Mouse (Mus musculus): ENCODE measurements at regions not wholly inside any gene's neighbourhood (a gene's known extent, or its start where the extent isn't known, plus 50 kb on each side); places are given as distances from the start of the nearest gene placed in this dataset.
A peak's percentile ranks its signal among the peaks of the same experiment; 100 is the strongest.
"Not testable (repeated sequence)": the region's sequence is repeated elsewhere in the genome, so short reads cannot be mapped to it uniquely, and the experiment has no call there.

DNA sequence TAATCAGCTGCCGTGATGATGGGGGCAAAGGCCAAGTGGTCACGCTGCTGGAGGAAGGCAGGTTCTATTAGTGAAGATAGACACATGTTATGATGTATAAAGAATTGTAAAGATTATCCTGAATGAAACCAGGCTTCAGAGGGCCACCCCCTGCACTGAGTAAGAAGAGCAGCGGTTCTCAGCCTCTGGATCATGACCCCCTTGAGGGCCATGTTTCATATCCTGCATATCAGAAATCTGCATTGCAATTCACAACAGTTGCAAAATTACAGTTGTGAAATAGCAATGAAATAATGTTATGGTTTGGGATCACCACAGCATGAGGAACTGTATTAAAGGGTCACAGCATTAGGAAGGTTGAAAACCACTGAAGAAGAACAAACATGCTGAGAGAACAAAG, 162.5 kb upstream of the Zranb2 start:
- no peak for DNase-seq (ENCODE audit: low spot score)

DNA sequence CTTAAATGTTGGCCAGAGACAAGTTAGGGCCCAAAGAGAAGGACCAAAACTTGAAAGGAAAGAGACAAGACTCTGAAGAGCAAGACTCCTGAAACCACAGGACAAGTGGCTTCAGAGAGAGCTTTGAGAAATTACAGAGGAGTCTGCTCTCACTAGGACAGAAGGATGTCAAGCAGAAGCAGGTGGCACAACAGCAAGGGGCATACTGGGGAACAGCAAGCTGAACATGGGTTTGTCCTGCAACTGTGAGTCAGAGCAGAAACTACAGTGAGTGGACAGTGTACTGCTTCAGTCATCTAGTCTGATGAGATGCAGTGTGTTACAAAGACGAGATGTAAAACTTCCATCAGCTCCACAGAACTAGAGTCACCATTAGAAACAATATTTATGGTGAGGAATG, 160.6 kb upstream of the Zranb2 start:
- no peak for DNase-seq (ENCODE audit: low spot score)

DNA sequence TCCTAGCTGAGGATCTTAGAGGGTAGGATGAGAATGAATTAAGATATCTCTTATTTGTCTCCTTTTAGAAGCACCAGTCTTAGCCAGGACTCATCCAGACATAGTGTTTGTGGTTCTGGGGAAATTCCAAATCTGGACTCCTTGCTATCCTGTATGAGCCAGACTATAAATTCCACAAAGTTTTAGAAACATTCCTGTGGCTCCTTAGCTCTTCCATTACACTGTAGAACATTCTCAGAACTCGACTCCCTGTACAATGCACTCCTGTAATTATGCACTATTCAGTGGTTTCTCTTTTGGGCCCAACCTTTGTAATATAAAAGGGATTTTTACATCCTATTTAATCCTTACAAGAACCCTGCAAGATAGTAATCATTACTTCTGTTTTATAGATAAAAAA, 159.8 kb upstream of the Zranb2 start:
- no peak for DNase-seq (ENCODE audit: low spot score)

DNA sequence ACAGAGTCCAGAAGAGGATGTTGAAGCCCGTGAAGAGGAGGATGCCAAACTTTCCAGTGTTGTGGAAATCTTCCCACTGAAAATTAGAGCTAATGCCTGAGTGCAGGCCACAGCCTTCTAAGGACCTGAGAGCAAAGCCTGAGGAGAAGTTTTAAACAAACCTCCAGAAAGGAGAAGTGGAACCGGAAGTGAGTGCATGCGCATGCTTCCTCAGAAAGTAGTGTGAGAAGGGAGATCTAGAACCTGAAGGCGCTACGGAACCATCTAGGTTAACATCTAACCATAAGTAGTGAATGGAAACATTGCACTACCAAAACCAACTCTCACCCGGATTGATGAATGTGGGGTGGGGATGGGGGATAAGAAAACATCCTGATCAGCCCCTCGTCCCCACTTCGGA, 156.4 kb upstream of the Zranb2 start:
- no peak for DNase-seq (ENCODE audit: low spot score)

DNA sequence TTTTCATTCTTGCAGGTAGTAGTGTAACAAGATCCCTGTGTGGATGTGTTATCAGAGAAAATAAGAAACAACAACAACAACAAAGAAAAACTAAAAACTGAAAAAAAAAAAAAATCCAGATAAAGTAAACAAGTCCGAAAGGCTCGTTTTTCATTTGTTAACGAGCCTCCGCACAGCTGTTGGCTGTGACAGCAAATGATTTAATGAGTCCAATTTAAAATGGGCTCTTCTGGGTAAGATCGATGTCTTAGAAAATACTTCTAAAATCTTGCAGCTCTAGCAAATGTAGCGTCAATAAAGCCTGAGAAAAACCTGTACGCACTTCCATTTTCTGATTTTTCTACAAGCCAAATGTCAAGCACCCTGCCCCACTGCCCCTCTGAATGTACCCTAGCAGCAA, 155.8 kb upstream of the Zranb2 start:
- DNase-seq (ENCODE audit: low spot score) = no peak

DNA sequence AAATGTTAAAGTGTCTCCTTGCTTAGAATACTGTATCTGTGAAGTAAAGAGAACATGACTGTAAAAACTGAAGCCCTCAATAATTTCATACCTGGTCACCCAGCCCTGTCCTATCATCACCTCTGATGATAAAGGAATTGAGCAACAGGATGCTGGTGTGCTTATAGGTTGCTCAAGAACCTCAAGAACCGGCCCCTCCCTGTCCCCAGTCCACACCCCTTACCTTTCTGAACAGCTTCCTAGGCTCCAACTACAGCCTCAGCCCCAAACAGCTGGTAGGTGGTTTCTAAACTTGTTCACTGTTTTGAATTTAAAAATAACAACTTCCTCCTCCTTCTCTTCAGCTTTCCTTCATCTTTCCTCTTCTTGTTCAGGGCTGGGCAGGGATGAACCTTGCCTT, 142.1 kb upstream of the Zranb2 start:
- DNase-seq (ENCODE audit: low spot score) = no peak

DNA sequence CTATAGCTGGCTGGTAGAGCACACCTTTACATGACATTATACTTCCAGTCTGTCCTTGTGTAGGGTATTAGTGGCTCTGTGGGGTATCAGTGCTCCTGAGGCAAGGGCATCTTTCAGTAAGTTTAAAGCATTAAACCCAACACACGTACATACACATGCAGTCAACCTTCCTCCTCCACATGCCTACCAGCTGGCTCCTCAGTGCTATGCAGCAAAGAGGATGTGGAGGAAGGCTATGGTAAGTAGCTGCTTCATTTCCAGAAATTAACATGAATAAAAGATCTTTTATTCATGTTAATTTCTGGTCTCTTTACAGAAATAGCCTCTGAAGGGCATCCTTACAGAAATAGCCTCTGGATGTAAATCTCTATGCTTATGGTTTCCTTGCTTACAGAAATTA, 140.1 kb upstream of the Zranb2 start:
- no peak for DNase-seq (ENCODE audit: low spot score)

DNA sequence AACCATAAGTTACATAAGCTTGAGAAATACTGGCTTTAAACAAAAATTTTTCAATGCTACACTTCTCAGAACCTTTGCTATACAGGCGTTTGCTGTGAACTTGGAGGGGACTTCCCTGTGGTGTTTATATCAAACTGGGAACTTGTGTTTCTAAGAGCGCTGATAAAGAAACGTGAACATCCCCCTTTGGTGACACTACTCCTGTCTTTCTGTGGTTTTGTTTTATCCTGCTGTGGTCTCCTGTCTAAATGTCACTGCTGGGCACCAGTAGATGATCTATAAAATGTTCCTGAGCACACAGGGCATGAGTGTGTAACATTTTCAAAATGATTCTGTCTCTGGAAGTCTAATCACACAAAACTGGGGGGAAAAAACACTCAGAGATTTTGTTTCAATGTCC, 134.1 kb upstream of the Zranb2 start:
- DNase-seq (ENCODE audit: low spot score) = no peak

DNA sequence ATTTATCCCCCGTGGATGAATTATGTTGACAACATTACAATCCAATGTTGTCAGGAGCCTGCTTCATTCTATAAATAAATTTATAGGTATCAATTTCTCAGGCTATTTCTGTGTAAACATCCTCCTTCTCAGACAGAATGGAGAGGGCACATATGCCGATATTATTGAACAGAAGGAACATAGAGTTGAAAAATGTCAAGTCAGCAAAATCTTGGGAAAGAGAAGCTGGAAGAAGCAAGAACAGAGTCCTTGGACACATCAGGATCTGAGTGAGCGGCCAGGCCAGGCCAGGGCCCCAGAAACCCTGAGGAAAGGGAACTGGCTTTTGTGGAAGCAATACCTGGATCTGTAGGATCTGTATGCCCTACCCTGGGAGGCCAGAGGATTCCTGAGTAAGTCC, 129.9 kb upstream of the Zranb2 start:
- no peak for DNase-seq (ENCODE audit: low spot score)

DNA sequence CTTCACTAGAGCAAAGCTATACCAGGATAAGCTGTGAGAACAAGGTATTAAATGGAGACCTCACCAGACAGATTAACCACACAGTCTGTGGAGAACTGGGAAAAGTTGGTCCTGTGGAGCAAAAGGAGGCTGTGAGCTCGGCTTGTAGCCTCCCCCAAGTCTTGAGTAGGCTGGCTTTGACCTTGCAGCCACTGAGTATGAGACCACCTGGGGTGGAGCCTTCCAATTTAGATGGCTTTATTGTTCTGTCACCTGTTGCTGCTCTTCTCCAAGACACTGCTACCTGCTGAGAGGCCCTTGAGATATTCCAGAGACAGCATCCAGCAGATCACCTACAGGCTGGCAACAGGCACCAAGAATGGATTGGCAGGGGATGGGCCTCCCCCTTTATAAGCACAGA, 110.5 kb upstream of the Zranb2 start:
- not testable (repeated sequence) for DNase-seq (ENCODE audit: low spot score)

DNA sequence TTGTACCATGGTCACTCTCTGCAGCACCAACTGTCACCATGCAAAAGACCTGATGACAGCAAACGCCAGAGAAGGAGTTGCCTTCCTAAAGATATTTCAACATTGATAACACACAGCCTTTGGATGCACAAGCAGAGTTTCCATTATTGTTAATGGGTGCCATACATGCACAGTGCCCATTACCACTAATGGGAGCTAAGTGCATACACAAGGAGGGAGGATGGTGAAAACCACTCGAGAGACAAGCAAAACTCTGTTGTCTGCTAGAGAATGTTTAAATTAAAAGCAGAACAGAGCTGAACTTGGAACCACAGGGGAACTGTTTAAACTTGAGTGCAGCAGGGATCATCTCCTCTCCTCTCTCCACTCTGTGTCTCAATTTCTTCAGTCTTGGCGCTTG, 107.2 kb upstream of the Zranb2 start:
- no peak for DNase-seq (ENCODE audit: low spot score)

DNA sequence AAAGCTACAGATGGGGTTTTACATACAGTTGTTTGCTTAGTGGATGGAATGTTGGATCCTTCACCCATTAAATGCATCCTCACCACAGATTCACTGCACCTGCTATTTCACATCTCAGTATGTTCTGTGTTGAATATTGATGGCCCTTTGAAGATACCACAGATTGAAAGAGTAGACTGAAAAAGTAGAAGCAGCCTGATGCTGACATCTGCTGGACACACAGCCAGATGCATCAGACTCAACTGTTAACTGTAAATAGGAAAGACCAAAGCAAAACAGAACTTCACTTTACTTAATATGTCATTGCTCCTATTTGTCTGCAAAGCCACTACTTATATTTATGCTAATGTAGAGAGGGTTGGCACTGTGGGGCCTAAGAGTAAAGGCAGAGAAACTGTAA, 84.2 kb upstream of the Zranb2 start:
- peak; percentile 41 for DNase-seq (ENCODE audit: low spot score)

DNA sequence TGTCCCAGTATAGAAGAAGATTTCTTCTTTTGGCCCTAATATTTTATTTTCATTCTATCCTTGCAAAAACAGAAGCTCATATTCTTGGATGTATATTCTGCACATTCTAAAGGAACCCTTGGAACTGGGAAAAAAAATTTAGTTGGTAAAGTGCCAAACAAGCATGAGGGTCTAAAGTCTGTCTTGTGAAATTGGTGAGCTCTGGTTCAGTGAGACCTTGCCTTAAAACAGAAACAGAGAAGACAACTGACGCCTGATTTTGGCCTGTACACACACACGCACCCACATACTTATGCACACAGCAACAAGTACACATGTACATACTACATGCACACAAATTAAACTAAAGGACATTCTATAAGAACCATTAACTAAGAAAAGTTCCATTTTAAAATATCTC, 62.4 kb upstream of the Zranb2 start:
- no peak for DNase-seq (ENCODE audit: low spot score)

DNA sequence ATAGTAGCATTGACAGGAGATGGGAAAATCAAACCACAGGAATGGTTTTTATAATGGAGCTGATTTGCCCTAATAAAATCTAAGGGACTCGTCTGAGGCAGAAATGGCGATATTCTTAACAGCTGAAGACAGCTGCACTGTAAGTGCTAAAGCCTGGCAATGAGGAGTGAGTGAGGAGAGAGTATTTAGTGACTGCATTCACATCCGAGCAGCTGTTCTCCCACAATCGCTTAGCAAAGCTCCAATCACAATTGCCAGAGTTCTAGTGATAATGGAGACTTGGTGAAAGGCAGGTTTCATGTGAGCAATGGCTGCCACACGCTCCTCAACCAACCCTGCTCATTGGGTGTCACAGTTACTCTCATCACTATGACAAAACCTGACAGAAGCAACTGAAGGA, 61.3 kb upstream of the Zranb2 start:
- DNase-seq (ENCODE audit: low spot score) = no peak

DNA sequence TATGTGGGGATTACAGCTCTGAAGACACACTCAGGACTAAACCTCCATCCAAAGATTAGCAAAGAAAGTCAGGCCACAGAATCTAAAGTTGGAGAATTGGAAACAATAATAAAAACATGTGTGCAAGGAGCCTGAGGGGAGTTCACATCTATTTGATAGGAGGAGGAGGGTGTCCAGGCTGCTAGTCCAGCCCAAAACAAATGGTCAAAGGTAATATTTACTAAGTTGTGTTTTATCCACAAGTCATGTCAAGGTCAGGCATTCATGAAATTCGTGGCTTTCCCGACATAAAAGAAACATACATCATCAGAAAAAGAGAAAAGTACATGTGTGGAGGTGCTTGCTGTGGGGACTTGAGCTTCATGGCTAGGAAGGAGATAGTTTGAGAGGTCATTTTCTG, 56.2 kb upstream of the Zranb2 start:
- DNase-seq (ENCODE audit: low spot score) = no peak
